Mouse (Mus musculus) MEL (cell line): ENCODE results near the gene Mrpl53. TPM values are rescaled to one million over a fixed set of nuclear protein-coding genes. Genes with fewer than 3 reads are reported as not detected.
A peak's percentile ranks its signal among the peaks of the same experiment; 100 is the strongest.

ENCODE experiments used
- DNase-seq: peaks from one replicate; pipeline ENCODE4 v3.0.0; 2011; ENCODE audit warnings: low read depth, low spot score
- H3K27ac ChIP-seq: 2 replicates; pipeline ENCODE4 v1.5.1; 2012; ENCODE audit warnings: low read depth, mild to moderate bottlenecking, control low read depth, low read length, moderate library complexity; ENCODE audit not compliant: control insufficient read depth
- H3K27me3 ChIP-seq, 2 experiments: fragments of 150-350 bp in 1 of 2; sonication (generic) in 1 of 2; 2 replicates each; pipeline ENCODE4 v1.6.1; 2012; ENCODE audit warnings: low read length in 2 of 2, mild to moderate bottlenecking in 2 of 2, improper control_type of control experiment in 1 of 2, moderate library complexity in 1 of 2; ENCODE audit not compliant: insufficient read depth in 2 of 2, control insufficient read depth in 1 of 2
- H3K36me3 ChIP-seq, 2 experiments: 2 replicates each; pipeline ENCODE4 v1.6.1; 2012 to 2014; ENCODE audit warnings: low read length in 2 of 2, improper control_type of control experiment in 1 of 2, inconsistent platforms in 1 of 2, mild to moderate bottlenecking in 1 of 2; ENCODE audit not compliant: insufficient read depth in 2 of 2, control insufficient read depth in 1 of 2
- H3K4me1 ChIP-seq, 2 experiments: fragments of 150-350 bp in 1 of 2; sonication (generic) in 1 of 2; 2 replicates each; pipeline ENCODE4 v1.6.1; 2012; ENCODE audit warnings: low read length in 2 of 2, improper control_type of control experiment in 1 of 2, mild to moderate bottlenecking in 1 of 2; ENCODE audit not compliant: insufficient read depth in 2 of 2, control insufficient read depth in 1 of 2
- H3K4me3 ChIP-seq, 2 experiments: fragments of 150-350 bp in 1 of 2; sonication (generic) in 1 of 2; 2 replicates each; pipeline ENCODE4 v1.5.1; 2012; ENCODE audit warnings: low read depth in 2 of 2, low read length in 2 of 2, mild to moderate bottlenecking in 2 of 2, moderate library complexity in 2 of 2, control low read depth in 1 of 2, improper control_type of control experiment in 1 of 2; ENCODE audit not compliant: control insufficient read depth in 1 of 2, insufficient read depth in 1 of 2
- H3K79me2 ChIP-seq: 2 replicates; pipeline ENCODE4 v1.6.1; 2012; ENCODE audit warnings: mild to moderate bottlenecking, low read length, moderate library complexity; ENCODE audit not compliant: control insufficient read depth, poor library complexity, insufficient read depth
- H3K9ac ChIP-seq: 2 replicates; pipeline ENCODE4 v1.6.1; 2012; ENCODE audit warnings: low read depth, mild to moderate bottlenecking, control low read depth, low read length, moderate library complexity; ENCODE audit not compliant: control insufficient read depth, poor library complexity, severe bottlenecking
- H3K9me3 ChIP-seq: fragments of 150-350 bp; sonication (generic); replicated peaks from 2 replicates; pipeline ENCODE4 v1.6.1; 2012; ENCODE audit warnings: mild to moderate bottlenecking, low read length, improper control_type of control experiment, moderate library complexity; ENCODE audit not compliant: insufficient read depth
- BHLHE40 ChIP-seq: IDR thresholded peaks from 2 replicates; pipeline ENCODE4 v1.6.1; 2012; ENCODE audit warnings: low read depth, mild to moderate bottlenecking, inconsistent platforms, low read length, improper control_type of control experiment, borderline replicate concordance
- CHD2 ChIP-seq: IDR thresholded peaks from 2 replicates; pipeline ENCODE4 v1.6.1; 2011; ENCODE audit warnings: low read length, improper control_type of control experiment
- CTCF ChIP-seq, 3 experiments: IDR thresholded peaks in 2 of 3; conservative IDR thresholded peaks in 1 of 3; 2 replicates each; pipeline ENCODE4 v1.5.1; 2011 to 2012; ENCODE audit warnings: low read length in 3 of 3, low read depth in 2 of 3, mild to moderate bottlenecking in 2 of 3, improper control_type of control experiment in 1 of 3, inconsistent platforms in 1 of 3, mixed read lengths in 1 of 3, moderate library complexity in 1 of 3; ENCODE audit not compliant: control insufficient read depth in 1 of 3, insufficient read depth in 1 of 3, poor library complexity in 1 of 3, severe bottlenecking in 1 of 3
- ELF1 ChIP-seq: IDR thresholded peaks from 2 replicates; pipeline ENCODE4 v1.6.1; 2014; ENCODE audit warnings: low read depth, mild to moderate bottlenecking, inconsistent platforms, low read length, improper control_type of control experiment, moderate library complexity
- EP300 ChIP-seq, 2 experiments: IDR thresholded peaks; 2 replicates each; pipeline ENCODE4 v1.6.1; 2011; ENCODE audit warnings: improper control_type of control experiment in 2 of 2, low read length in 2 of 2, low read depth in 1 of 2, mild to moderate bottlenecking in 1 of 2
- ETS1 ChIP-seq: IDR thresholded peaks from 2 replicates; pipeline ENCODE4 v1.6.1; 2012; ENCODE audit warnings: low read depth, mild to moderate bottlenecking, inconsistent platforms, low read length, improper control_type of control experiment, moderate library complexity
- GATA1 ChIP-seq: IDR thresholded peaks from 2 replicates; pipeline ENCODE4 v1.6.1; 2011; ENCODE audit warnings: low read depth, low read length, improper control_type of control experiment
- HCFC1 ChIP-seq: IDR thresholded peaks from 2 replicates; pipeline ENCODE4 v1.6.1; 2012; ENCODE audit warnings: low read depth, mild to moderate bottlenecking, inconsistent platforms, low read length, improper control_type of control experiment, moderate library complexity
- JUND ChIP-seq: IDR thresholded peaks from 2 replicates; pipeline ENCODE4 v1.6.1; 2011; ENCODE audit warnings: low read depth, mild to moderate bottlenecking, improper control_type of control experiment, low read length
- MAFK ChIP-seq: IDR thresholded peaks from 2 replicates; pipeline ENCODE4 v1.6.1; 2011; ENCODE audit warnings: low read depth, mild to moderate bottlenecking, low read length, improper control_type of control experiment, borderline replicate concordance
- MAX ChIP-seq: IDR thresholded peaks from 2 replicates; pipeline ENCODE4 v1.6.1; 2011; ENCODE audit warnings: low read length, improper control_type of control experiment
- MAZ ChIP-seq: IDR thresholded peaks from 2 replicates; pipeline ENCODE4 v1.6.1; 2012; ENCODE audit warnings: low read depth, mild to moderate bottlenecking, inconsistent platforms, low read length, improper control_type of control experiment
- MEF2A ChIP-seq: IDR thresholded peaks from 2 replicates; pipeline ENCODE4 v1.6.1; 2014; ENCODE audit warnings: low read depth, mild to moderate bottlenecking, inconsistent platforms, low read length, improper control_type of control experiment; ENCODE audit not compliant: poor library complexity, insufficient replicate concordance, severe bottlenecking; ENCODE audit errors: extremely low read depth
- MYB ChIP-seq: IDR thresholded peaks from 2 replicates; pipeline ENCODE4 v1.6.1; 2011; ENCODE audit warnings: mild to moderate bottlenecking, low read depth, low read length, improper control_type of control experiment
- MYC ChIP-seq: IDR thresholded peaks from 2 replicates; pipeline ENCODE4 v1.6.1; 2011; ENCODE audit warnings: low read depth, mild to moderate bottlenecking, low read length, improper control_type of control experiment, moderate library complexity
- NRF1 ChIP-seq: IDR thresholded peaks from 2 replicates; pipeline ENCODE4 v1.6.1; 2014; ENCODE audit warnings: low read depth, mild to moderate bottlenecking, inconsistent platforms, low read length, improper control_type of control experiment, moderate library complexity; ENCODE audit not compliant: poor library complexity, insufficient read depth, severe bottlenecking
- POLR2A ChIP-seq, 2 experiments: IDR thresholded peaks; 2 replicates each; pipeline ENCODE4 v1.6.1; 2011 to 2012; ENCODE audit warnings: low read length in 2 of 2, mild to moderate bottlenecking in 2 of 2, control low read depth in 1 of 2, improper control_type of control experiment in 1 of 2, low read depth in 1 of 2, moderate library complexity in 1 of 2; ENCODE audit not compliant: control insufficient read depth in 1 of 2, insufficient read depth in 1 of 2, poor library complexity in 1 of 2
- POLR2AphosphoS2 ChIP-seq: IDR thresholded peaks from 2 replicates; pipeline ENCODE4 v1.6.1; 2011; ENCODE audit warnings: low read length, improper control_type of control experiment
- RCOR1 ChIP-seq: IDR thresholded peaks from 2 replicates; pipeline ENCODE4 v1.6.1; 2012; ENCODE audit warnings: low read depth, mild to moderate bottlenecking, inconsistent platforms, low read length, improper control_type of control experiment
- TAL1 ChIP-seq: IDR thresholded peaks from 2 replicates; pipeline ENCODE4 v1.6.1; 2012; ENCODE audit warnings: mild to moderate bottlenecking, inconsistent platforms, low read length, moderate library complexity, mixed read lengths
- TBP ChIP-seq: IDR thresholded peaks from 2 replicates; pipeline ENCODE4 v1.8.0; 2011; ENCODE audit warnings: low read depth, low read length, improper control_type of control experiment
- TCF12 ChIP-seq: IDR thresholded peaks from 2 replicates; pipeline ENCODE4 v1.6.1; 2014; ENCODE audit warnings: low read depth, mild to moderate bottlenecking, inconsistent platforms, low read length, improper control_type of control experiment, moderate library complexity
- UBTF ChIP-seq: IDR thresholded peaks from 2 replicates; pipeline ENCODE4 v1.6.1; 2012; ENCODE audit warnings: low read depth, mild to moderate bottlenecking, inconsistent platforms, low read length, improper control_type of control experiment, moderate library complexity, borderline replicate concordance; ENCODE audit not compliant: insufficient read depth
- USF1 ChIP-seq: IDR thresholded peaks from 2 replicates; pipeline ENCODE4 v1.6.1; 2014; ENCODE audit warnings: low read depth, mild to moderate bottlenecking, inconsistent platforms, low read length, improper control_type of control experiment, moderate library complexity
- ZC3H11A ChIP-seq: IDR thresholded peaks from 2 replicates; pipeline ENCODE4 v1.6.1; 2012; ENCODE audit warnings: low read depth, mild to moderate bottlenecking, inconsistent platforms, low read length, improper control_type of control experiment
- ZMIZ1 ChIP-seq: IDR thresholded peaks from 2 replicates; pipeline ENCODE4 v1.6.1; 2012; ENCODE audit warnings: low read depth, mild to moderate bottlenecking, inconsistent platforms, low read length, improper control_type of control experiment, moderate library complexity
- ZNF384 ChIP-seq: IDR thresholded peaks from 2 replicates; pipeline ENCODE4 v1.6.1; 2012; ENCODE audit warnings: low read depth, mild to moderate bottlenecking, inconsistent platforms, low read length, improper control_type of control experiment
- polyA plus RNA-seq, 2 experiments: library from polyadenylated mRNA; stranded (reverse) in 1 of 2; unstranded in 1 of 2; fragments of >175 nt in 1 of 2; fragments of >200 nt in 1 of 2; gene quantifications; 2 replicates each; pipeline versions ENCODE4 v1.2.1 to v1.2.4; 2012; ENCODE audit warnings: low replicate concordance in 2 of 2, low read depth in 1 of 2; ENCODE audit not compliant: insufficient read length in 2 of 2, insufficient read depth in 1 of 2, missing spikeins in 1 of 2
- total RNA-seq: library from RNA; depleted of rRNA; stranded (reverse); fragments of 300-350 nt; gene quantifications from 2 replicates; pipeline ENCODE4 v1.2.3, GENCODE M21; 2012

Gene Mrpl53
- total and polyA plus RNA-seq, 3 experiments: 63.8 to 91.3 TPM; not detected in 1

GRCm38 (mm10) chr6:83131469-83132034 lies 22.7 kb downstream of the Mrpl53 start:
- no peaks in the 10 kb centered on the region for H3K79me2 ChIP-seq
- TF ChIP-seq GATA1 (no peak), MYC (no peak), CHD2 (no peak), UBTF (no peak), RCOR1 (no peak), NRF1 (no peak), MAZ (no peak), ELF1 (no peak), ZC3H11A (no peak), ETS1 (no peak), TCF12 (no peak), HCFC1 (no peak), EP300 (IDR thresholded peaks at IDR 0.05; ENCODE audit: low read depth in 1 of 2, low read length in 2 of 2) (no peak), JUND (no peak), BHLHE40 (no peak), POLR2AphosphoS2 (no peak), TBP (no peak), MAX (no peak), MEF2A (no peak)
- H3K4me1 ChIP-seq: peaks cover 0 to 13% of the 10 kb centered on the region in 2 experiments; a peak in 3 of 4 replicates
- H3K27ac ChIP-seq: no peak overlapping the region
- no peaks in the 10 kb centered on the region for H3K27me3 ChIP-seq
- no peak for DNase-seq
- no peak overlapping the region for H3K9ac ChIP-seq
- H3K4me3 ChIP-seq: no peak overlapping the region
- H3K36me3 ChIP-seq: no peaks in the 10 kb centered on the region; a peak in 1 of 4 replicates
- H3K9me3 ChIP-seq: no peaks in the 10 kb centered on the region

- TF ChIP-seq MYB (no peak), USF1 (0 out of 2 replicates have a peak, but pooled peaks have one; percentile 30), MYC (no peak), POLR2A (IDR thresholded peaks at IDR 0.05; ENCODE audit: control insufficient read depth in 1 of 2, insufficient read depth in 1 of 2, low read depth in 1 of 2, low read length in 2 of 2, poor library complexity in 1 of 2) (no peak), TAL1 (no peak), RCOR1 (no peak), ZNF384 (peak; percentile 57), TCF12 (no peak), ZMIZ1 (no peak), TBP (no peak), ZC3H11A (no peak), MAFK (no peak), CTCF (IDR thresholded peaks at IDR 0.05 in 2 of 3, conservative IDR thresholded peaks at IDR 0.05 in 1 of 3; ENCODE audit: control insufficient read depth in 1 of 3, insufficient read depth in 1 of 3, low read depth in 2 of 3, low read length in 3 of 3, poor library complexity in 1 of 3, severe bottlenecking in 1 of 3) (no peak)
- H3K9me3 ChIP-seq: no peaks in the 10 kb centered on the region
- H3K9ac ChIP-seq: no peak overlapping the region
- H3K27me3 ChIP-seq: no peaks in the 10 kb centered on the region
- H3K36me3 ChIP-seq: no peaks in the 10 kb centered on the region; a peak in 1 of 4 replicates
- peaks cover 6% of the 10 kb centered on the region; the same call in 1 of the 2 replicates for H3K79me2 ChIP-seq
- H3K27ac ChIP-seq: no peak overlapping the region
- H3K4me1 ChIP-seq: peaks cover 0 to 14% of the 10 kb centered on the region in 2 experiments; a peak in 3 of 4 replicates
- DNase-seq: no peak
- no peak overlapping the region for H3K4me3 ChIP-seq
These were observed 23.5 kb downstream of the Mrpl53 start for GRCm38 (mm10) chr6:83132176-83132919.
